Mouse (Mus musculus): Measurements from ENCODE around the gene Ralgapa2. TPM values are rescaled to one million over a fixed set of nuclear protein-coding genes. Genes with fewer than 3 reads are reported as not detected.
A peak's percentile ranks its signal among the peaks of the same experiment; 100 is the strongest.

The Ralgapa2 gene
- total and polyA plus RNA-seq, 2 experiments from 2014 or later, result 9.5 to 29.0 TPM

- no peak for ATAC-seq
- 92% methylated on average over 3 of the region's 3 CpGs for WGBS
Measured at GRCm38 (mm10) chr2:146488291-146488690, 23.9 kb downstream of the Ralgapa2 start.

DNA sequence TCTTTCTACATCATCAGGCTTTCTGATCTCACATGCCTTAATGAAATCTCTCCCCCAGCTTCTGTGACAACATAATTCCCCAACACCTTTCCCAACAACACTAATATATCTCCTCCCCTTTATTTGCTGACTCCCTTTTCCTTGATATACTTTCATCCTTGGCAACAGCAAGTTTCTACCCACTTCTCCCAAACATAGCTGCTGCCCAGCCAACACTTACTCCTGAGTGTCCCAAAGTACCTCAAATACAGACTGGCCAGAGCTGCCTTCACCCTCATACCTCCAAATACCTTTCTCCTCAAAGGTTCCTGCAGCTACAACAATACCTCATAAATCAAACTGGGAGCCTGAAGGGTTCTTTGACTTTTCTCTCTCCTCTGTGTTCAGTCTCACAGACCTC is 29.3 kb downstream of the Ralgapa2 start:
- Histone ChIP-seq H3K27ac (no peak overlapping the region), H3K9ac (replicated peaks; ENCODE audit: low read length) (no peak overlapping the region), H3K27me3 (ENCODE audit: insufficient read depth, low read length) (no peaks in the 10 kb centered on the region), H3K4me1 (ENCODE audit: insufficient read depth, low read length) (no peaks in the 10 kb centered on the region), H3K4me2 (ENCODE audit: low read depth, low read length) (no peak overlapping the region), H3K9me3 (ENCODE audit: low read length) (no peaks in the 10 kb centered on the region), H3K36me3 (ENCODE audit: insufficient read depth, low read length) (no peaks in the 10 kb centered on the region; the same call in 1 of the 2 replicates), H3K4me3 (ENCODE audit: low read length) (no peak overlapping the region)
- no peak for TF ChIP-seq CTCF (IDR thresholded peaks at IDR 0.05; ENCODE audit: low read depth)
- ATAC-seq, result no peak
- DNase-seq (ENCODE audit: low spot score), result no peak

More at GRCm38 (mm10) chr2:146488291-146488690, 23.9 kb downstream of the Ralgapa2 start:
- DNase-seq (ENCODE audit: low spot score), result no peak
- Histone ChIP-seq H3K27me3 (ENCODE audit: insufficient read depth, low read length) (no peaks in the 10 kb centered on the region), H3K4me3 (ENCODE audit: low read length) (no peak overlapping the region), H3K9ac (replicated peaks; ENCODE audit: low read length) (no peak overlapping the region), H3K36me3 (ENCODE audit: insufficient read depth, low read length) (no peaks in the 10 kb centered on the region; the same call in 1 of the 2 replicates), H3K27ac (no peak overlapping the region), H3K4me2 (ENCODE audit: low read depth, low read length) (no peak overlapping the region), H3K4me1 (ENCODE audit: insufficient read depth, low read length) (no peaks in the 10 kb centered on the region), H3K9me3 (ENCODE audit: low read length) (no peaks in the 10 kb centered on the region)
- no peak for TF ChIP-seq CTCF (IDR thresholded peaks at IDR 0.05; ENCODE audit: low read depth)

DNA sequence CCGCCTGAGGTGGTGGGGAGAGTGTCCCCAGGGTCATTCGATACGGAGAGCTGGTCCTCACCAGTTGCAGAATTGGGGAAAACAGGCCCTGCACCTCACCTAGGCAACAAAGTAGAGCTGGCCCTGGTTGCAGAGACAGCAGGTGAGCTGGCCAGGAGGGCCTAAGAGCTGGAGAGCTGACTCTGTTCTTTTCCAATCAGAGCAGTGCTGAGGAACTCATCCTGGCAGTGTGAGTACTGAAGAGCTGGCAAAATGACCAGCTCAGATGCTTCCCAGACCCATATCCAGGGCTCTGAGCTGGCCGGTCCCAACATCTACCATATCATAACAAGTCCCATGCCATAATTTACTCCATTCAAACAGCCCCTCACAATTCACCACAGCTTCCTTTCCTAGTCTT is 34.7 kb downstream of the Ralgapa2 start:
- no peak for ATAC-seq
- no peak overlapping the region for H3K4me2 ChIP-seq (ENCODE audit: low read depth, low read length)
- WGBS, result 89% methylated on average over 4 of the region's 4 CpGs

DNA sequence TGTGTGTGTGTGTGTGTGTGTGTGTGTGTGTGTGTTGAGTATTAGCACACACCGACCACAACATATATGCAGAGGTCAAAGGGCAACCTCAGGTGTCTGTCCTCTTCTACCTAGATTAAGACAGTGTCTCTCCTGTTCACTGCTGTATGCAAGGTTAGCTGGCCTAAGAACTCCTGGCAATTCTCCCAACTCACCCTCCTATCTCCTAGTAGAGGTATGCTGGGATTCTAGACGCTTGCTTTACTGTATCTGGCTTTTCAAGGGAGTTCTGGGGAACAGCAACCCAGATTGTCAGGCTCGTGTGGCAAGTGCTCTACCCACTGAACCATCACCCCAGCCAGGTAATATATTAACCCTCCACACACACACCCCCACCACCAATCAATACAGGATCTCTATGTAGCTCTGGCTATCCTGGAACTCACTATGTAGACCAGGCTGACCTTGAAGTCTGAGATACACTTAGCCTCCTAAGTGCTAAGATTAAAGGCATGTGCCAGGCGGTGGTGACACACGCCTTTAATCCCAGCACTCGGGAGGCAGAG is 35.6 kb downstream of the Ralgapa2 start:
- Histone ChIP-seq H3K4me1 (ENCODE audit: insufficient read depth, low read length) (no peaks in the 10 kb centered on the region), H3K4me2 (ENCODE audit: low read depth, low read length) (no peak overlapping the region), H3K27ac (no peak overlapping the region), H3K9me3 (ENCODE audit: low read length) (no peaks in the 10 kb centered on the region), H3K27me3 (ENCODE audit: insufficient read depth, low read length) (no peaks in the 10 kb centered on the region), H3K4me3 (ENCODE audit: low read length) (no peak overlapping the region), H3K9ac (replicated peaks; ENCODE audit: low read length) (no peak overlapping the region), H3K36me3 (ENCODE audit: insufficient read depth, low read length) (no peaks in the 10 kb centered on the region)
- WGBS, result 94% methylated on average over 6 of the region's 6 CpGs
- TF ChIP-seq CTCF (IDR thresholded peaks at IDR 0.05; ENCODE audit: low read depth), result no peak
- DNase-seq (ENCODE audit: low spot score) (no peak), ATAC-seq (no peak)

More for the DNA sequence above, 34.7 kb downstream of the Ralgapa2 start:
- DNase-seq (ENCODE audit: low spot score), result no peak
- Histone ChIP-seq H3K27me3 (ENCODE audit: insufficient read depth, low read length) (no peaks in the 10 kb centered on the region), H3K4me1 (ENCODE audit: insufficient read depth, low read length) (no peaks in the 10 kb centered on the region), H3K9me3 (ENCODE audit: low read length) (no peaks in the 10 kb centered on the region), H3K9ac (replicated peaks; ENCODE audit: low read length) (no peak overlapping the region), H3K4me3 (ENCODE audit: low read length) (no peak overlapping the region), H3K36me3 (ENCODE audit: insufficient read depth, low read length) (no peaks in the 10 kb centered on the region), H3K27ac (no peak overlapping the region)
- no peak for TF ChIP-seq CTCF (IDR thresholded peaks at IDR 0.05; ENCODE audit: low read depth)

DNA sequence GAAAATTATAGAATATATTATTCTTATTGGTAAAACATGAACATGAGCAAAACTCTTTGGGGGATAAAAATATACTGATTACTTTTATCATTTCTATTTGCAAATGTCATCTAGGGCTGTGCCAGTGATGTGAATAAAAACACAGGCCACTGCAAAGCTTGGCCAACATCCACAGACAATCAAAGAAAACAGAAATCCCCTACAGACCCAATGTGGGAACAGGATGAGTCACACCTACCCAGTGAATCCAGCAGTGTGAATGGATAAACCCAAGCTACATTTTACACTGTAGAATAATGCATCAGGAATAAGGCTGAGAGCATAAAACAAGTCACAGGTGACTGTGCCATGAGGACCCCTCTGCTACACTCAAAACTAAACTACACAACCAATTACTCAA is 36.1 kb downstream of the Ralgapa2 start:
- DNase-seq (ENCODE audit: low spot score) (no peak), ATAC-seq (no peak)
- TF ChIP-seq CTCF (IDR thresholded peaks at IDR 0.05; ENCODE audit: low read depth), result no peak
- Histone ChIP-seq H3K4me2 (ENCODE audit: low read depth, low read length) (no peak overlapping the region), H3K9me3 (ENCODE audit: low read length) (no peaks in the 10 kb centered on the region), H3K36me3 (ENCODE audit: insufficient read depth, low read length) (no peaks in the 10 kb centered on the region), H3K9ac (replicated peaks; ENCODE audit: low read length) (no peak overlapping the region), H3K4me1 (ENCODE audit: insufficient read depth, low read length) (no peaks in the 10 kb centered on the region), H3K27me3 (ENCODE audit: insufficient read depth, low read length) (no peaks in the 10 kb centered on the region), H3K27ac (no peak overlapping the region), H3K4me3 (ENCODE audit: low read length) (no peak overlapping the region)

GRCm38 (mm10) chr2:146470947-146471346 is 41.2 kb downstream of the Ralgapa2 start:
- H3K27ac ChIP-seq, result no peak overlapping the region
- no peaks in the 10 kb centered on the region for H3K36me3 ChIP-seq (ENCODE audit: insufficient read depth, low read length)
- TF ChIP-seq CTCF (IDR thresholded peaks at IDR 0.05; ENCODE audit: low read depth), result no peak
- WGBS, result 45% methylated on average over 5 of the region's 5 CpGs
- ATAC-seq (no peak), DNase-seq (ENCODE audit: low spot score) (no peak)
- H3K9ac ChIP-seq (replicated peaks; ENCODE audit: low read length), result no peak overlapping the region
- H3K4me2 ChIP-seq (ENCODE audit: low read depth, low read length), result no peak overlapping the region
- H3K4me1 ChIP-seq (ENCODE audit: insufficient read depth, low read length), result no peaks in the 10 kb centered on the region
- H3K27me3 ChIP-seq (ENCODE audit: insufficient read depth, low read length), result no peaks in the 10 kb centered on the region
- H3K4me3 ChIP-seq (ENCODE audit: low read length), result no peak overlapping the region
- no peaks in the 10 kb centered on the region for H3K9me3 ChIP-seq (ENCODE audit: low read length)

DNA sequence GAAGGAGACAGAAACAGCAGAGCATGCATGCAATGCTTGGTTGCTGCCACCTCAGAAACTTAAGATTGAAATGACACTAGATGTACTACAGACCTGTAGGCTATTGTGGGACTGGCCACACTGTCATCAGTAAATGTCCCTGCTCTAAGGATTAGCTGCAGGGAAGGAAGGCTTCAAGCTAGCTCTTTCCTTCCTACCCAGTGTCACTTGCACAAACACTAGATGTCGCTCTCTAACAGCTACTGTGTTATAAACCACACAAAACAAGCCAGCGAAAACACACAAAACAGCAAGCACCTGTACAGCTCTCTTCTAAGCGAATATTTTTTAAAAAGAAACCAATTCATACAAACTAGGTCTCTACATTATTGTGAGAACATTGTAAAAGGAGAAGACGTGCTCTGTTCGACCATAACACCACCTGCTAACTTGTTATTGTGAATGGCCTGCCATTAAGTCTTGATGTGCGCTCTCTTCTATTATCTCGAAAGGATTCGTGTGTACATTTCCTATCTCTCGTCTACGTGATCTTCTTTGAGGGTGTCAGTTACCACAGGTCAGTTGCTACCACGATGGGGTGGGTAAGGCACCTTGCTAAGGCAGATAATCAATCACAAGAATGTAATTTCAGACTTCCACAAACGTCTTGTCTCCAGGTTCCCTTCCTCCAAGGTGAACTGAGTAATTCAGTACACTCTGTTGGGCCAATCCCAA is 42.3 kb downstream of the Ralgapa2 start:
- no peak overlapping the region for H3K9ac ChIP-seq (replicated peaks; ENCODE audit: low read length)
- H3K27ac ChIP-seq, result no peak overlapping the region
- WGBS, result 59% methylated on average over 12 of the region's 12 CpGs

More for the DNA sequence above, 42.3 kb downstream of the Ralgapa2 start:
- Histone ChIP-seq H3K27me3 (ENCODE audit: insufficient read depth, low read length) (no peaks in the 10 kb centered on the region), H3K4me1 (ENCODE audit: insufficient read depth, low read length) (no peaks in the 10 kb centered on the region), H3K4me2 (ENCODE audit: low read depth, low read length) (no peak overlapping the region), H3K9me3 (ENCODE audit: low read length) (no peaks in the 10 kb centered on the region), H3K4me3 (ENCODE audit: low read length) (no peak overlapping the region), H3K36me3 (ENCODE audit: insufficient read depth, low read length) (no peaks in the 10 kb centered on the region)
- peak; percentile 85 for TF ChIP-seq CTCF (IDR thresholded peaks at IDR 0.05; ENCODE audit: low read depth)
- ATAC-seq (0 out of 2 replicates have a peak, but pooled peaks have one; percentile 32), DNase-seq (ENCODE audit: low spot score) (peak; percentile 81)

All from hindbrain, postnatal 0 days (tissue).